Mouse (Mus musculus) cerebellum, adult 11 months (tissue): ENCODE results near the gene Eif4g3.
"Not testable (repeated sequence)": the region's sequence is repeated elsewhere in the genome, so short reads cannot be mapped to it uniquely, and the experiment has no call there.

Source experiments
- DNase-seq: peaks from one replicate; pipeline ENCODE4 v3.0.0; 2022

Eif4g3 gene

GRCm38 (mm10) chr4:137992890-137993289, at the start of gene Eif4g3:
Eif4g3 (plus strand) TSS chr4:137993022.
- no peak for DNase-seq

DNA sequence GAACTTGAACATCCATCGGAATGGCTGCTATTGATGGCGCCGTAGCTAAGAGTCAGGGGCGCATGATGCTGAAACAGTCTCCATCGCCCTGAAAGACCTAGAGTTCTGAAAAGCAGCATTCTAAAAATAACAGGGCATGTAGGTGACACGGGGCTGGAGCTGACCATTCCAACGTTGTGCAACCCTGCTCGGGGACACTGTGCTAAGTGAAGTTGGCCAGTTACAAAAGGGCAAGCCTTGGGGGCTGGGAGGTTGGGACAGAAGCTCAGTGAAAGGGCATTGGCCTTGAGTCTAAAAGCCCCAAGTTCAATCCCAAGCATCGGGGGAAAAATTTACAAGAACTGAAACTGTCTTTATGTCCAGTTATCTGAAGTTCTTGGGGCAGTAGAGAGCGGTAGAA, 49.3 kb upstream of the Eif4g3 start:
- no peak for DNase-seq

DNA sequence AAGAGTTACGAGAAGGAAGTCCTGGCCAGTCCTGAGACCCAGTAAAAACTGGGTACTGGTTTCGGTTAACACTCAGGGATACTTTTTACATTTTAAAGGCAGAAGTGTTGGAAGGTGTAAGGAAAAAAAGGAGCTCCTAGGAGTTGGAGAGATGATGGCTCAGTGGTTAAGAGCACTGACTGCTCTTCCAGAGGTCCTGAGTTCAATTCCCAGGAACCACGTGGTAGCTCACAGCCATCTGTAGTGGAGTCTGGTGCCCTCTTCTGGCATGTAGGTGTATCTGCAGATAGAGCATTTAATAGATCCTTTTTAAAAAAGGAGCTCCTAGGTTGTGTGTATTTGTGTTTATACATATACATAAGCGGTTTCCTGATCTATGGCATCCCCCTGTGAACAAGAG, 47.4 kb upstream of the Eif4g3 start:
- no peak for DNase-seq

GRCm38 (mm10) chr4:137946419-137946818, 46.4 kb upstream of the Eif4g3 start:
- DNase-seq = no peak

DNA sequence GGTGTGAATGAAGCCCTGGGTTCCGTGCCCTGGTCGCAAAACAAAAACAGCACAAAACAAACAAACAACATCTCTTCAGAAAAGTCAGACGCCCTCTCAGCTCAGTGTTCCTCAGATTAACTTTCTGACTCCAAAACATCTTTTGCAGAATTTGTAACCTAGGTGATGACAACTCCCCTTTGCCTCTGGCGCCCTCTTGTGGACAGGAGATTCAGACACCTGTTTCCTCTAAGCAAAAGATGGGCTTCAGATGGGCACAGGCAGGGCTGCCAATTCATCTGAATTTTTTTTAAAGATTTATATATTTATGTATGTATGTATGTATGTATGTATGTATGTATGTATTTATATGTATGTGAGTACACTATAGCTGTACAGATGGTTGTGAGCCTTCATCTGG, 40.0 kb upstream of the Eif4g3 start:
- peak; percentile 73 for DNase-seq

- DNase-seq = no peak
These were observed 38.6 kb upstream of the Eif4g3 start for GRCm38 (mm10) chr4:137954184-137954583.

- DNase-seq = no peak
These were observed 37.9 kb upstream of the Eif4g3 start for GRCm38 (mm10) chr4:137954926-137955396.

- DNase-seq = no peak
These were observed 36.6 kb upstream of the Eif4g3 start for GRCm38 (mm10) chr4:137956260-137956659.

DNA sequence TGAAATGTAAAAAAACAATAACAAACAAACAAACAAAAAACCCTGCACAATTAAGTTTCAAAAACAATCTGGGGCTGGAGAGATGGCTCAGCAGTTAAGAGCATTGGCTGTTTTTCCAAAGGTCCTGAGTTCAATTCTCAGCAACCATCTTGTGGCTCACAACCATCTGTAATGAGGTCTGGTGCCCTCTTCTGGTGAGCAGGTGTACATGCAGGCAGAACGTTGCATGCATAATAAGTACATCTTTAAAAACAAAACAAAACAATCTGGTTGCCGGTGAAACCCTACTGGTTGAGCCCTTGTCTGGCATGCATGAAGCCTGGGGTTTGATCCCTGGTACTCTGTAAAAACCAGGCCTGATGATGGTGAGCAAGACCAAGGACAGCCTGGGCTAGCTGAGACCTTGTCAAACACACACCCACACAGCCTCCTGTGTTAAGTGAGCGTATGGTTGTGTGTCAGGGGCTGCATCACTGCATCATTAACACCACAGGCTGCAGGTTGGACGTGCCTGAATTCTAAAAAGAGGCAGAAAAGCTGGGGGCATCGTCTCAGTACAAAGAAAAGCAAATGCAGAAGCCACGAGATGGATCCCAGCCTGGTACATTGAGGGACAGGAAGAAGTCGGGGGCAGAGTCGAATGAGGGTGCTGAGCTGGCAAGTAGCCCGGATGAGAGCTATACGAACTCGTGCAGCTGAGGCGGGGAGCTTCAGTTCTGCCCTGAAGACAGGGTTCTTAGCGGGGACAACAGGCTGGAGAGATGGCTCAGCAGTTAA, 32.7 kb upstream of the Eif4g3 start:
- DNase-seq = no peak

- no peak for DNase-seq
These were observed 32.1 kb upstream of the Eif4g3 start for GRCm38 (mm10) chr4:137960757-137961156.

DNA sequence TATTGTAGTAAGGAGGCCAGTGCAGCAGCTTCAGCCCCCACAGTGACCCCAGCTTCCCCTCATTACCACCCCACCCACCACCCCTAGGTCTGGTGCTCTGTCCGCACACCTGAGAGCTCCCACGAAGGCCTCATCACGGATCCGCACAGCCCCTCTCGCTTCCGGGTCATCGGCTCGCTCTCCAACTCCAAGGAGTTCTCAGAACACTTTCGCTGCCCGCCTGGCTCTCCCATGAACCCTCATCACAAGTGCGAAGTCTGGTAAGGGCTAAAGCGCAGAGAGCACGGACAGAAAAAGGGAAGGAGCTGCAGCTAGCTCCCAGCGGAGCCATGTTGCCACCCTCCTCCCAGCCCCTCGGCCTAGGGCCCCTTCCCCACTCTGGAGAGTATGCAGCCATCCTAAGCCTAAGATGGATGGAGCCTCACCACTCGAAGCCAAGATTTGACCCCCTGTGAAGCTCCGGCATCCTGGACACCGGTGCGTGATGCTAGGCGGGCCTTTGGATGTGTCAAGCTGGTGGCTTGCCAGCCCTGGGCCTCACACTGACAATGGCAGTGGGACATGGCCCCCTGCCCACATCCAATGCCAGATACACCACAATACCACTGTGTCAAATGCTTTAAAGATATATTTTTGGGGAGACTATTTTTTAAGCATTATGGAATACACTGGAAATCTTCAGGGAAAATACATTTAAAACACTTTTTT, 30.0 kb upstream of the Eif4g3 start:
- no peak for DNase-seq

GRCm38 (mm10) chr4:137963431-137963830, 29.4 kb upstream of the Eif4g3 start:
- DNase-seq = no peak

GRCm38 (mm10) chr4:137963881-137964584, 28.8 kb upstream of the Eif4g3 start:
- peak; percentile 79 for DNase-seq

DNA sequence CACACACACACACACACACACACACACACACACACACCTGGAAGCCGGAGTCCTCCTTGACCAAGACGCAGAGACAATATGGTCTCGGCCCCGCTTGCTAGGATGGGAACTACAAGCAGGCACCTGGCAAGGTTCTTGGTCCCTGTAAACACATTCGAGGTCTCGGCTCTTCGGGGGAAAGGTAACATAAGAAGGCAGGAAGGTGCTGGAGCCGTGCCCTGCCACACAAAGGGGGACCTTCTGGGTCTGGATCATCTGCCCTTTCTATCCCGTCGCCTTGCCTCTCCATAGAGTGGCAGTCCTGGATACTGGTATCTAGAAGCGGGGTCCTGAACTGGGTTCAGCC, 28.3 kb upstream of the Eif4g3 start:
- DNase-seq = no peak

DNA sequence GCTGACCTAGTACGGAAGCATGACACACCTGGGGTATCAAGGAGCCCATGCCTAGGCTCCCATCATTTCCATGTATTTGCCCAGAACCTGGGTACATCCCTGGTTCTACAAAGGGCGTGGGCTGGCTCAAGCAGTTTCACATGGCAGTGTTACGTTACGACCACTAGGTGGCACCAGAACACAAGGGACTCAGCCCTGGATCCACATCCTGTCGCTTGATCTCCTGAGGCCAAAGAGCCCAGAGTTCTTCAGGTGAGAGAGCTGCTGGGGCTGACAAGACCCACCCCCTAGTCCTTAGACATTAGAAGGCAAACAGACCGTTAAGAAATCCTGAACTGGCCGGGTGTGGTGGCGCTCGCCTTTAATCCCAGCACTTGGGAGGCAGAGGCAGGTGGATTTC, 24.6 kb upstream of the Eif4g3 start:
- DNase-seq = peak; percentile 73

GRCm38 (mm10) chr4:137970623-137971199, 22.1 kb upstream of the Eif4g3 start:
- not testable (repeated sequence) for DNase-seq

DNA sequence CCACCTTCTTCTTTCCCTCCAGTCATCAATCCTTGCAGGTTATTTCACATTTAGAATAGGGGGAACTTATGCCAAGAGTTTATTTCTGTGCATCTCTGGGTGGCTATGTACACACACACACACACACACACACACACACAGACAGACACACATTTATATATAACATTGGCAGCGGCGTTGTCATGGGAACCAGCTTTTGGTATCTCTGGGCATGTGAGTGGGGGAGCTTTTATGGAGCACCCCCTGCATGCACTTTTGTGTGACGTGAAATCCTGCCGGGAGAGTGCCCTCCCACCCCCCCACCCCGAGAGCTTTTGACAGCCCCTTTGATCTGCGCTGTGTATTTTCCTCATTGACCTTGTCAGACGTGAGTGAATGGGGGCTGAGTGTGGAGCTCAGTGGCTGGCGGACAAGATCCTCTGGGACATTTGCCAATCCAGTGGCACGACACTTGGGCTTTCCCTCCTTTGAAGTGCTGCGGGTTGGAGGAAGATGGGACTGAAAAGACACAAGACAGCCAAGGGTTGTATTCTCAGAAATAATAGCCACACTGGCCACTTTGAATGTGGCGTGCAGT, 17.9 kb upstream of the Eif4g3 start:
- not testable (repeated sequence) for DNase-seq

DNA sequence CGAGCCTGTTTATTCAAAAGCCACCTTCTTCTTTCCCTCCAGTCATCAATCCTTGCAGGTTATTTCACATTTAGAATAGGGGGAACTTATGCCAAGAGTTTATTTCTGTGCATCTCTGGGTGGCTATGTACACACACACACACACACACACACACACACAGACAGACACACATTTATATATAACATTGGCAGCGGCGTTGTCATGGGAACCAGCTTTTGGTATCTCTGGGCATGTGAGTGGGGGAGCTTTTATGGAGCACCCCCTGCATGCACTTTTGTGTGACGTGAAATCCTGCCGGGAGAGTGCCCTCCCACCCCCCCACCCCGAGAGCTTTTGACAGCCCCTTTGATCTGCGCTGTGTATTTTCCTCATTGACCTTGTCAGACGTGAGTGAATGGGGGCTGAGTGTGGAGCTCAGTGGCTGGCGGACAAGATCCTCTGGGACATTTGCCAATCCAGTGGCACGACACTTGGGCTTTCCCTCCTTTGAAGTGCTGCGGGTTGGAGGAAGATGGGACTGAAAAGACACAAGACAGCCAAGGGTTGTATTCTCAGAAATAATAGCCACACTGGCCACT, 13.7 kb upstream of the Eif4g3 start:
- not testable (repeated sequence) for DNase-seq

DNA sequence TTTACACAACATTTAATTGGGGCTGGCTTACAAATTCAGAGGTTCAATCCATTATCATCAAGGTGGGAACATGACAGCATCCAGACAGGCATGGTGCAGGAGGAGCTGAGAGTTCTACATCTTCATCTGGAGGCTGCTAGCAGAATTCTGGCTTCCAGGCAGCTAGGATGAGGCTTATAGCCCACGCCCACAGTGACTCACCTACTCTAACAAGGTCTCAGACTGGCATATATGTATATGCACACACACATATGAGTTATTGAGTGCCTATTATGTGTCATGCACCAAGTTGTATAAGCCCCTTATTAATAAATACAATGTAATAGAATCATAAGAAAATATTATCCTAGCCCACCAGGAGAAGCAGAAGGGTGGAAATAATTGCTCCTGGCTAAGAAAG, 10.0 kb upstream of the Eif4g3 start:
- DNase-seq = no peak

GRCm38 (mm10) chr4:137984212-137984611, 8.6 kb upstream of the Eif4g3 start:
- no peak for DNase-seq

DNA sequence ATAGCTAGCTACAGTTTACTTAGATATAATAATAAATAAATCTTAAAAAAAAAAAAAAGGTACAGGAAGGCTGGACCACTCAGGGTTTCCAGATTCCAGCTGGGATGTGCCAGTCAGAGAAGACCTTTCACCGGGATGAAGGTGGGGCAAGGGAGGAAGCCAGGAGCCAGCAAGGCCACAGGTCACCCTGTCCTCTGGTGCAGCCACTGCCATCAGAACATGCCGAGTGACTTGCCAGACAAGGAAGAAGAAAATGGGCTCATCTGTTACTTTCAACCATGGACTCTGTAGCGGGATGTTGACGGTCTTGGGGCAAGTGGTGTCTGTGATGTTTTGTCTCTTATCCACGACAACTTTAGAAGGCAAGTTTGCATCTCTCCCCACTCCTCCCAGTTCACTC, 8.1 kb upstream of the Eif4g3 start:
- DNase-seq = no peak

GRCm38 (mm10) chr4:137989426-137989825, 3.4 kb upstream of the Eif4g3 start:
- no peak for DNase-seq

DNA sequence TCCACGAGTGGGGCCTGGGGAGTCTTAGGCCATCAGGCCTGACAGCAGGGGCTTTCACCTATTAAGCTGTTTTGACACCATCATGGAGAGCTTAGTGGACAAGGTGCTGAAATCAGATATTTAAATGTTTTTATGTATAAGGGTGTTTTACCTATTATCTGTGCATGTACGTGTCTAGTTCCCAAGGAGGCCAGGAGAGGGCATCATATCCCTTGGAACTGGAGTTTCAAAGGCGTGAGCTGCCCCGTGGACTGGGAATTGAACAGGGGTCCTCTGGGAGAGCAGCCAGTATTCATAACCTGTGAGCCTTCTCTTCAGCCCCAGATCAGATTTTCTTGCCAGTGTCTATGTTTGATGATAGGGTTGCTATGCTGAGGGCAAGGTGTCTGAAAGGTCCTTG, 2.4 kb upstream of the Eif4g3 start:
- DNase-seq = no peak
